Comparison of ENCODE assay signal across 13 mouse cellular contexts in the genomic region with DNA sequence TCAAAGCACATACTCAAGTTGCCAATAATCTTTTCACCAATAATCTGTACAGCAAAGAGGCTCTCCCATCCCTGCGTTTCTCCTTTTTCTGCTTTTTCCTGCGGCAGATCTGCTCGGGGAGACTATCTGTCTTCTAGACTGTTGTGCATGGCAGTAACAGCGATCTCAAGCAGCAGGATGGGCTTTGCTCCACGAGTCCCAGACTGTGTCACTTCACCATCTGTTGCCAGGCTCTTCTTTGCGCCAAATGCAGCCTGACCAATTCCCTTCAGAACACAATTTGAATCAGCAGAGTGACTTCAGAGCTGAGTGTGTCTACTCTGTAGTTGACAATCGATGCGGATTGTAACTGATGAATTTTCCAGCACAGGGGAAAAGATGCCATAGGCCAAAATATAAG.
A peak's percentile ranks its signal among the peaks of the same experiment; 100 is the strongest.
DNase-seq lines count a peak whose midpoint lies in the region; ATAC-seq lines count a peak whose summit lies in the region.
"Had no signal": no experiment of that assay in that cellular context is flagged by ENCODE, and none has a peak within 500 bp of the region (broad histone marks: within the 10 kb centered on the region; RNA-seq: fewer than 3 reads in every experiment).

No protein-coding gene starts in this region.

- DNase-seq in neural tube, embryonic 10.5 days (ENCODE audit: extremely low spot score, low spot score), result no peak
- DNase-seq in layer of hippocampus, adult 9-10 months (ENCODE audit: low spot score), result peak; percentile 40
- peak; percentile 60 to 63 for DNase-seq in right cerebral cortex, postnatal 10 days (ENCODE audit: low spot score in 2 of 2)
- DNase-seq in spleen, postnatal 4 days (ENCODE audit: low spot score in 2 of 2), result no peak
- DNase-seq in heart, adult 18-20 months, result no peak
- DNase-seq: gastrocnemius, postnatal 10 days had no signal

- no peaks in the 10 kb centered on the region for H3K9me3 ChIP-seq in forebrain, embryonic 13.5 days (replicated peaks)
- no peaks in the 10 kb centered on the region for H3K9me3 ChIP-seq in forebrain, embryonic 12.5 days
- no peaks in the 10 kb centered on the region for H3K9me3 ChIP-seq in neural tube, embryonic 13.5 days
- H3K9me3 ChIP-seq: heart, embryonic 15.5 days had no signal

- no peak overlapping the region for H3K27ac ChIP-seq in forebrain, embryonic 13.5 days
- H3K27ac ChIP-seq in forebrain, embryonic 12.5 days, result no peak overlapping the region
- 0 out of 2 replicates have a peak overlapping the region, but pooled peaks have one; percentile 38 for H3K27ac ChIP-seq in neural tube, embryonic 13.5 days (replicated peaks)
- H3K27ac ChIP-seq: heart, embryonic 15.5 days; liver, embryonic 12.5 days; macrophage had no signal

- no peak overlapping the region for H3K4me3 ChIP-seq in forebrain, embryonic 13.5 days
- H3K4me3 ChIP-seq in forebrain, embryonic 12.5 days (replicated peaks), result no peak overlapping the region
- no peak overlapping the region for H3K4me3 ChIP-seq in neural tube, embryonic 13.5 days
- H3K4me3 ChIP-seq: heart, embryonic 15.5 days; liver, embryonic 12.5 days had no signal

- H3K36me3 ChIP-seq in forebrain, embryonic 13.5 days (ENCODE audit: poor library complexity, severe bottlenecking), result no peaks in the 10 kb centered on the region
- H3K36me3 ChIP-seq in forebrain, embryonic 12.5 days (replicated peaks), result no peaks in the 10 kb centered on the region
- no peaks in the 10 kb centered on the region for H3K36me3 ChIP-seq in neural tube, embryonic 13.5 days
- H3K36me3 ChIP-seq: heart, embryonic 15.5 days; liver, embryonic 12.5 days had no signal

- WGBS in forebrain, embryonic 13.5 days, result 75% methylated on average over 8 of the region's 8 CpGs
- WGBS in forebrain, embryonic 12.5 days, result 81% methylated on average over 8 of the region's 8 CpGs
- WGBS in neural tube, embryonic 13.5 days, result 61% methylated on average over 8 of the region's 8 CpGs

- ATAC-seq in forebrain, embryonic 13.5 days, result peak; percentile 53; the same call in 1 of the 2 replicates
- ATAC-seq in forebrain, embryonic 12.5 days (ENCODE audit: low FRiP score), result no peak
- peak; percentile 32; the same call in 1 of the 2 replicates for ATAC-seq in neural tube, embryonic 13.5 days (ENCODE audit: low read depth)
- ATAC-seq: intestine, postnatal 0 days; liver, embryonic 12.5 days had no signal

- 0 out of 2 replicates have a peak, but pooled peaks cover 6% of the 10 kb centered on the region for H3K4me1 ChIP-seq in forebrain, embryonic 13.5 days
- no peaks in the 10 kb centered on the region for H3K4me1 ChIP-seq in forebrain, embryonic 12.5 days
- peaks cover 21% of the 10 kb centered on the region for H3K4me1 ChIP-seq in neural tube, embryonic 13.5 days (replicated peaks)
- H3K4me1 ChIP-seq: heart, embryonic 15.5 days; liver, embryonic 12.5 days had no signal

- H3K4me2 ChIP-seq in forebrain, embryonic 13.5 days, result no peak overlapping the region
- no peak overlapping the region for H3K4me2 ChIP-seq in forebrain, embryonic 12.5 days
- H3K4me2 ChIP-seq in neural tube, embryonic 13.5 days, result no peak overlapping the region
- H3K4me2 ChIP-seq: heart, embryonic 15.5 days; liver, embryonic 12.5 days had no signal

- no peaks in the 10 kb centered on the region for H3K27me3 ChIP-seq in forebrain, embryonic 13.5 days
- no peaks in the 10 kb centered on the region for H3K27me3 ChIP-seq in forebrain, embryonic 12.5 days
- no peaks in the 10 kb centered on the region for H3K27me3 ChIP-seq in neural tube, embryonic 13.5 days
- H3K27me3 ChIP-seq: heart, embryonic 15.5 days; liver, embryonic 12.5 days had no signal

- H3K9ac ChIP-seq in forebrain, embryonic 13.5 days, result no peak overlapping the region
- no peak overlapping the region for H3K9ac ChIP-seq in forebrain, embryonic 12.5 days
- H3K9ac ChIP-seq in neural tube, embryonic 13.5 days, result no peak overlapping the region
- H3K9ac ChIP-seq: heart, embryonic 15.5 days; liver, embryonic 12.5 days had no signal

Comparison
In these comparisons a context has a peak if more than half of its experiments do, and no peak if none do; other contexts are left out.
1. DNase-seq: peak in layer of hippocampus, adult 9-10 months (single experiment) and right cerebral cortex, postnatal 10 days (2 of 2); none in neural tube, embryonic 10.5 days (single experiment), spleen, postnatal 4 days (0 of 2) and heart, adult 18-20 months (0 of 2).